Mouse (Mus musculus): Measurements from ENCODE around the gene Otud7b.

Gene Otud7b

DNA sequence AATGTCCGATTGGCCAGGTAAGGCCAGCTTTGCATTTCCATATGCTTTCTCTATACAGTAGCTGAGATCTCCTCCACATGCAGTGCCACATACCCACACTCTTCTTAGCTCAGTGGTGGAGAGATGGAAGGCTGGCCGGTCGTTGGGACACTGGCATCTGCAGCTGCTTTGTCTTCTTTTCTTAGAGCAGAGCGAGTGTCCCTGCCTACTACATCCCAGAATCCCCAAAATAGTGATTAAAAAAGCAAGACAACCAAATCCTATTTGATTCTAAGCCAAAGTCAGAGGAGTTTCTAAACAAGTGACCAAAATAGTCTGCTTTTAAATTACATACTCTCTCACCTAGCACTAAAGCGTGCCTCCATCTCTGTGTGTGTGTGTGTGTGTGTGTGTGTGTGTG lies 48.3 kb downstream of the Otud7b start:
- DNase-seq: no peak

DNA sequence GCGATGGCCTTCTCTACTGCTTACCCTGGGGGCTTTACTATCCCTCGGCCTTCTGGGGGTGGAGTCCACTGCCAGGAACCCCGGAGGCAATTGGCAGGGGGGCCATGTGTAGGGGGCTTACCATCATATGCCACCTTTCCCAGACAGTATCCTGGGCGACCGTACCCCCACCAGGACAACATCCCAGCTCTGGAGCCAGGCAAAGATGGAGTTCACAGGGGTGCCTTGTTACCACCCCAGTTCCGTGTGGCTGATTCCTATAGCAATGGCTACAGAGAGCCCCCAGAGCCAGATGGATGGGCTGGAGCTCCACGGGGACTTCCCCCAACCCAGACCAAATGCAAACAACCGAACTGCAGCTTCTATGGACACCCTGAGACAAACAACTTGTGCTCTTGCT lies 51.2 kb downstream of the Otud7b start:
- no peak for DNase-seq

DNA sequence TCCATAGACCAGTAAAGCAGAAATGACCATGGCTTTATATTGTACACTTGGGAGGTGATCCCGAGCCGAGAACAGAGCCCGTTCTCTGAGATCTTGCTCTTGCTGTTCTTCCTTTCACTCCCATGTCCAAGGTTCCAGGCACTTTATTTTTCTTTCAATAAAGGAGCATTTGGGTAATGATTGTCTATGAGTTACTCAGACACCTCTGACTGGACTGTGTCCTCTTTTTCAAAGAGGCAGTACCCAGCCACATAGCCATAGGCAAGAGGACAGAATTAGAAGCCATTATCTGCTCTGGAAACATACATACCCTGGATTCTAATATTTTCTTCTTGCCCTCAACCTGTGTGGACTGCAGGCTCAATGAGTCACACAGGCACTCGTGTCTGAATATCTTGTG lies 55.5 kb downstream of the Otud7b start:
- no peak for DNase-seq

DNA sequence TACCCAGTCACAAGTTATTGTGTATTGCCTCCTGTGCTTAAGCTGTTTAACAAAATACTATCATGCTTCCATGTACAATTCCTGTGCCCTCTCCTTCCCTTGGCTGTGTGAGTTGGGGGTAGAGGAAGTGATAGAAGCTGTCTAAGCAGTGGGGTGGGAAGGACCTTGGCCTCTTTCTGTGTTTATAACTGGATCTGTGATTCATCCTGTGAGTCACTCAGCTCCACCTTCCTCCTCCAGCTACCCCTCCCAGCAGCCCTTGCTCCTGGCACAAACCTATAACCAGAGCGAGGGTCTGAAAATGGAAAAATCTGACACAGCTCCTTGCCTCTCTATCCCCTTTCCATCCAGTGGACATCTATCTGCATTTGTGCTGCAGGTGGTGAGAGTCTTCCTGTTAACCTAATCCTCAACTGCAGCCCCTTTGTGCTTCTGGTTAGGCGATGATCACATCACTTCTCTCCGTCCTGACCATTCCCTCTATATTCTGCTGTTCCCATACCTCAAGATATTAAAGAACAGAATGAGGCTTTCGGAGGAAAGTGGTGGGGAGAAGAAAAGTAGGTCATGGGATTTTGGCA lies 56.0 kb downstream of the Otud7b start:
- peak in 1 of 2 experiments; percentile 45 for DNase-seq

DNA sequence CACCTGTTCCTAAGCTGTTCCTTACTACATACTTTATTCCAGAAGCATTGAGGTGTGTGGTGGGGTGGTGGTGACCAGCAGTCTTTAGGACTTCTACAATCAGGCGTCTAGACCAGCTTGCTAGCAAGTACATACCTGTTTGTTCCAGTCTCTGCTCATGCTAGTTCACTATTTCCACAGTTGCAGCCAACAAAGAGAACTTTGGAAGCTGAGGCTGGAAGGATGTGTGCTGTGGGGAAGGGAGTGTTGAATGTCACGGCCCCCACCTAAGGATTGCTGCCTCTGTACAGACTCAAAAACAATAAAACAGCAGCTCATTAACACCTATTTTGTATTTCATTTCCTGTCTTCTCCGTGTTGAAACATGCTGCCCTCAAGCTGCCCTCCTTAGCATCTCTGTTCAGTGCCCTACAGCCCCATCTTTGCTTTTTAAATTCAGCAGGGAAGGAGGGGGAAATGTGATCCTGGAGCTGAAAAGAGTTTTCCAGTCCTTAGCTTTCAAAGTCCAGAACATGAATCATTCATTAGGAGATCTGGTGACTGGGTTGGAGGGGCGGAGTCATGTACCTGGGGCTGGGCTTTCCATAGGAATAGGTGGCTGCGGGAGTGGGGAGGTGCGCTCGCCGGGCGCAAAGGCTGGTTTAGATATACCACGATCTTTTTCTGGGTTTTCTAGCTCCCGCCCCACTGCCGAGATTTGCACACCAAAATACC lies 56.6 kb downstream of the Otud7b start:
- DNase-seq: peak; percentile 58 to 64

DNA sequence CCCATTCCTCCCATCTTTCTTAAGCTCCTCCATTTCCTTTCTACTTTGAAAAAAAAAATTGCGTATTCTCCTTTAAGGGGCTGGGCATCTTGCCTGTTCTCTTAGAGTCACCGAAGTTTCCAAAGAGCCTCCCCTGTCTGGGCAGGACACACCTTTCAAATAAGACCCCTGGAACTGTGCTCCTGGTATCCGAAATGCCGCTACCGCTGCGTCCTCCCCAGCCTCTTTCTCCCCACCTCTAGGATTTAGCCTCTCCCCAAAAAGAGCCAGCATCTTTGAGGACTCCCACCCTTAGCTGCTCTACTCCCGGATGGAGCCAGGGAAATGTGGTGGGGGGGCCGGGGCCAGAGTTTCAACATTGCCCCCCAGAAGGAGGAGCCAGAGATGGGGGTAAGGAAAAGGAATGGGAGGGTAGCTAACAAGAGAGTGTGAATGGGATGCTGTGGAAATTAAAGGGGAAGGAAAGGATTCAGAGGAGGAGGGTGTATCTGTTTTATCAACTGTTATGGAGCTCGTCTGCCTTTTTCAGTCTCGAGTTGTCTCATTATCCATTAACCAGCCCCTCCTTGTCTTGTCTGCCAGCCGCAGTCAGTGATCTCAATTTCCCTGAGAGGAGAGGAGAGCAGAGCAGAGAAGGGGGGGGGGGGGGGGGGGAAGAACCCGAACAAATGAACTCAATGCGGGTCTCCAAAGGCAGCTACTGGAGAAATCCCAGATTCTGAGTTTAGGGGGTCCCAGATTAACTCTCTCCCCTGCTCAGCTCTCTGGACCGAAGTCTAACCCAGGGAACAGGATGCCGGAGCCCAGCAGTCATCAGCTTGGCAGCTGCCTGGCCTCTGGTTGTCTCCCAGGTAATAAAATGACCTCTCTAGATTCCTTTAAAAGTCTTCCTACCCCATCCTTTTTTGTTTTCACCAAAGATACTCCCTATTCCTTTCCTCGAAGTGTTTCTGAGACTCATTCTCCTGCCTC lies 57.8 kb downstream of the Otud7b start, which contains the start of gene Mtmr11:
Gene Mtmr11, plus strand, starts transcription at position 136 of the 972 bp plus-strand sequence.
- peak in 1 of 2 experiments; percentile 49 for DNase-seq

DNA sequence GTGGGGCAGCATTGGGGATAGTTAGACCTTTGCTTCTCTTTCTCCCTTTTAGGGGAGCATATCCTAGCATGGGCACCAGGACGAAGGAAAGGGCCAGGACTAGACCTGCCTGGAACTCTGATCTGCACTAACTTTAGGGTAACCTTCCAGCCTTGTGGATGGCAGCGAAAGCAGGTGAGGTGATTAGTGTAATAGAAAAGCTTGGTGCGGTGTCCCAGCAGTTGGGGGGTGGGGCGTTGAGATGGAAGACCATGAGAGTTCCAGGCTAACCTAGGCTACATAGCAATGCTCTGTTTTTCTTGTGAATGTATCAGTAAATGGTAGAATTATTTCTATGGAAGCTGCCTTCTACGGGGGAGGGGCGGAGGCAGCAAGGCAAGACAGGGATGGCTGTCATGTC lies 58.7 kb downstream of the Otud7b start:
- DNase-seq: no peak

DNA sequence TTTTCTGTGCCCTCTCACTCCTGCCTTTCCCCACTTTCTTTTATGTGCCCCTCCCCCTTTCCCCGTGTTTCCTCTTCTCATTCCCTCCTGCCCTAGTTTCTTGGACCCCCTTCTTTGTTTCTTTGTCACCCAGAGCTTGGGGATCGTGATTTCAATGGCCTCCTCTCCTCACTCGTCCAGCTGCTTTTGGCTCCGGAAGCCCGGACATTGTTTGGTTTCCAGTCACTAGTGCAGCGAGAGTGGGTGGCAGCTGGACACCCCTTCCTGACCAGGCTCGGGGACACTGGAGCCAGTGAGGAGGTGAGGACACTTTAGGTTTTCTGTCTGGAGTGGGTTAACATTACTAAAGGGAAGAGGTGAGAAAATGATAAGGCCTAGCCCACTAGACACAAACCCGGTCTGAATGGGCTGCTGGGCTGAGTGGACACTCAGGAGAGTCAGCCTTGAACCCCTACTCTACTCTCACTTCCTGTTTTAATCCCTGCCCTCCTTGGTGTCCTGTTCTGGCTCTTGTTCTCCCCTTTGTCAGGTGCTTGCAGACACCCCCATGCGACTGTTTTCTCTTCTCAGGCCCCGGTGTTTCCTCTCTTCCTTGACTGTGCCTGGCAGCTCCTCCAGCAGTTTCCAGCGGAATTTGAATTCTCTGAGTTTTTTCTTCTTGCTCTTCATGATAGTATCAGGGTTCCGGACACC lies 64.3 kb downstream of the Otud7b start:
- DNase-seq: no peak

DNA sequence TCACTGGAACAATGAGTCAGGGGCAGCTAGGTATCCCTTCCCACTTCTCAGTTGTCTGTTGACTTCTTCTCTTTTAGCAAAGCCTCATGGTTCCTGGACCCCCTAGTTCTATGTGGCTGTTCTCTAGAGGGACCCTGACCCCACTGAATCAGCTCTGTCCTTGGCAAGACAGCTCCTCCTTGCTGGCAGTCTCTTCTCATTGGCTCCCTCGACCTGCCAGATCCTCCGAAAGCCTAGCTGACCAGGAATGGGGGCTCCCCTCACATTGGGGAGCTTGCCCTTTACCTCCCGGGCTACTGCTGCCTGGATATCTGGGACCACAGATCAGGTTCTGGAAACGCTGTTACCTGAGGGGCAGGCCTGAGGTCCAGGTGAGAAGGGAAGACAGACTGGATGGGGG lies 65.9 kb downstream of the Otud7b start:
- DNase-seq: no peak

DNA sequence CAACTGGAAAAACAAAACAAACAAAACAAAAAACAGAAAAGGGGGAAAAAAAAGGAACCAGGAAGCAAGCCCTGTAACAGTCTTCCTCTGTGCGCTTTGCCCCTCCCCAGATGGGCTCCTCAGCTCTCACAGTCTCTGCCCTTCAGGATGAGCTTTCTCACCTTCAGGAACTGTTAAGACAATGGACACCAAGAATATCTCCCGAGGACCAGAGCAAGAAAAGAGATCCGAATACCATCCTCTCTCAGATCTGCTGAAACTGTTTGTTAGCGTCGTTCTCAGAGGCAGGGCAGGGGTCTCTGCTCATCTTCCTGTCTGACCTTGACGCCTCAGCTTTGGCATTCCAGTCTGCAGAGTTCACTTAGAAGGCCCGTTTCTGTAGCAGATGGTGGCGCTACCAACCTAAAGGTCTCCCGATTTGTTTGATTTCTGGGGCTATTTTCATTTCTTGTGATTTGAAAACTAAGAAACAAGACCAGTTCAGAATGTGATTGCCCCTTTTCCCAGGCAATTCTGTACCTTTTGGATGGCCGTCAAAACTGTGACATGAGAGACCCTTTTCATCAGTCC lies 66.7 kb downstream of the Otud7b start:
- no peak for DNase-seq

DNA sequence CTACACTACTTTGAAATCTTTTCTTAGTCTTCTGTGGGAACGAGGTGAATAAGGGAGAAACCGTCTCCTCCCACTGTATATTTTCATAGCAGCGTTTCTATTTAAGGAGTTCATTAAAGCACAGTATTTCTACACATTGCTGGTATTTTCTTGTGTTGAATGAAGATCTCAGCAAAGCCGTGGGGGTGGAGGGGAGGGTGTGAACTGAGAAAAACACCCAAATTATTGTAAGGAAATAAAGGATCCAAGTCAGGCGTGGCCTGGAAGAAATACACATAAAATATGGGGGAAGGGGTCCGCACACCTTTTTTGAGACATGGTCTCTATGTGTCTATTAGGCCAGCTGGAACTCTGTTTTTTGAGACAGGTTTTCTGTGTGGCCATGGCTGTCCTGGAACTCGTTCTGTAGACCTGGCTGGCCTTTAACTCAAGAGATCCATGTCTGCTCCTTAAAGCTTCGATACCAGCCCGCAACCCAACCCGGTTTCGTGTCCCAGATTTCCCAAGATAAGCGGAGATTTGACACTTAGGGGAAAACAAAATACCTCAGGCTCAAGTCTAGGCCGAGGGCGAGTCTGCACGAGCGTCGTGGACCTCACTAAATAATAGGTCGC lies 67.4 kb downstream of the Otud7b start:
- DNase-seq: peak in 1 of 2 experiments; percentile 25

DNA sequence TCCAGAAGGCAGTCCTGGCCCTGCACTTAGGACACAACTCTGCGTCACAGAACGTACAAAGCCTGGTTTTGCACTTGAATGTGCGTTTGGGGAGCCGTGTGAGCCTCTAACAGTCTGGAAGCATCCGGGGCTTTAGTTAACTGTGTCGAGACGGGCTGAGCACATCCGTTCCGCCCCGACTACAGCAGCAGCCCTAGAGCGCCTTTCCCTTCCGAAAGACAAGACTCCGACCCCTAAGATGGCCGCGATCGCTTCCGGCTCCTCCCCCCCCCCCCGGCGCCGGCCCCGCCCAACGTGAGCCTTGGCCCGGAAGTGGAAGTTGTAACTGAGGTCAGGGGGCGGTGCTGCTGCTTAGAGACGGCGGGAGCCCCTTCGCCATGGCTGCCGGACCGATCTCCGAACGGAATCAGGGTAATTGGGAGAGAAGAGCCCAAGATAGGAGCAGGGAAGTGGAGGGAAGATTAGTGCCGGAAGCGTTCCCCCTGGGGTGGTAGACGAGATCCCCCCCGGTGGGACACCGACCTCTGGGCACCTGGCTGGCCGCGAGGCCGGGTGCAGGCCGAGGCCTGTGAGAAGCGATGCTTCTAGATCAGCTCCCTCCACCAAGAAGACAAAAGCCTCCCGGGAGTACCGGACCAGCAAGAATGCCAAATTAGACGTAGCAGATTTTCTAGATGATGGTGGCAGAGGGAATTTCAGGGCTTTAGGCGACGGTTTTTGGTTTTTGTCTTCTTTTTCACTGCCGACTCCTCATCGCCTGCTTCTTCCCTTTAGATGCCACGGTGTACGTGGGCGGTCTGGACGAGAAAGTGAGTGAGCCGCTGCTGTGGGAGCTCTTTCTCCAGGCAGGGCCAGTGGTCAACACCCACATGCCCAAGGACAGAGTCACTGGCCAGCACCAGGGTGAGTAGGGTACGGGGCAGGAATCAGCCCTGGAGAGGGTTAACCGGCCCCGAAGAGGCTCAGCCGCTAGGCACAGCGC lies 68.2 kb downstream of the Otud7b start, which contains the start of gene Sf3b4:
Gene Sf3b4, plus strand, starts transcription at position 136 of the 982 bp plus-strand sequence.
- peak; percentile 92 for DNase-seq

DNA sequence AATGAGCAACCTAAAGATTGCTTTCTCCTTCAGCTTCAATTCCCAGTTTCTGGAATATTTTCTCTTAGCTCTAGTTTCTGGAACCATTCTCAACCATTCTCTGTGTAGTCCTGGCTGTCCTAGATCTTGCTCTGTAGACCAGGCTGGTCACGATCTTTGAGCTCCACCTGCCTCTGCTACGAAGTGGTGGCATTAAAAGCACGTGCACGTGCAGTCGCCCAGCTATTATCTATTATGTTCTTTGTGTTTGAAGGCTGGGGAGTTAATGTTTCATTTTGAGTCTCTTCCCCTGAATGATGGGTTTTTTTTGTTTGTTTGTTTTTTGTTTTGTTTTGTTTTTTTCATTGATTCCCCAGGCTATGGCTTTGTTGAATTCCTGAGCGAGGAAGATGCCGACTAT lies 68.9 kb downstream of the Otud7b start:
- DNase-seq: no peak

DNA sequence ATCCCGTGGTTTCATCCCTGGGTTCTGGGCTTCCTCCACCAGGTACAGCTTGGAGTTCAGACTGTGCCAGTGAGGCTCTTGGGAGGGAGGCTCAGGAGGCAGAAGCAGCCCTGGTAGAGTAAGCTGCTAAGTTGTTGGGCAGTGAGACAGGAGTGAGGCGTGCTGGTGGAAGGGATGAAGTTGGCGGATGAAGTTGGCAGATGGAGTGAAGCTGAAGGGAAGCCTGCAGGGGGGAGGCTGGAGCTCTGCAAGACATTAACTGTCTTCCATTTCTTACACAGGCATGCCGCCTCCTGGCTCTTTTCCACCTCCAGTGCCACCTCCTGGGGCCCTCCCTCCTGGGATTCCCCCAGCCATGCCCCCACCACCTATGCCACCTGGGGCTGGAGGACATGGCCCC lies 69.7 kb downstream of the Otud7b start:
- peak in 1 of 2 experiments; percentile 18 for DNase-seq

DNA sequence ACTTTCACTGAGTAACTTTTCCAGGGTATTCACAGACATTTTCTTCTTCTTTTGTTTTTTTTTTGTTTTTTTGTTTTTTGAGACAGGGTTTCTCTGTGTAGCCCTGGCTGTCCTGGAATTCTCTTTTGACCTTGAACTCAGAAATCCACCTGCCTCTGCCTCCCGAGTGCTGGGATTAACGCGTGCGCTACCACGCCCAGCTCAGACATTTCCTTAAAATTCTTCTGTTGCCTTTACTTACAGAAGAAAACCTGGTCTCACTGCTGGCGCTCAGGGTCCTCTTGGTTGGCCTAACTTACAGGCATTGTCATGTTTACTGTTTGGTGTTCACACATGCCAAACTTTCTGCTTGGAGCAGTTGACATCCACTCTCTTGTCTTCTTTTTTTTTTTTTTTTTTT lies 70.9 kb downstream of the Otud7b start:
- no peak for DNase-seq

DNA sequence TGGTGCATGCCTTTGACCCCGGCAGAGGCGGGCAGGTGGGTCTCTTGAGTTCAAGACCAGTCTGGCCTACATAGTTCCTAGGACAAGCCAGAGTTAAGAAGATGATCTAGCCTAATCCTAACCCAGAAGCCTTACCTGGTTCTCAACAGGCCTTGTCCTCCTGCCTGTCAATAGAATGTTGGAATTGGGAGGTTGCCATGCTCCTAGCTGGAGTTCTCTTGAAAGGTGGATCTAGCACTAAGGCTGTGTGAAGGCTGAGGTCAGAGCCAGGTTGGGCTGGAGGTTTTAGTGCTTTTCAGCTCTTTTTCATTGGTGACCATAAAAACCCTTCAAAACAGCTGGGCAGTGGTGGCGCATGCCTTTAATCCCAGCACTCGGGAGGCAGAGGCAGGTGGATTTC lies 74.1 kb downstream of the Otud7b start:
- no peak for DNase-seq

DNA sequence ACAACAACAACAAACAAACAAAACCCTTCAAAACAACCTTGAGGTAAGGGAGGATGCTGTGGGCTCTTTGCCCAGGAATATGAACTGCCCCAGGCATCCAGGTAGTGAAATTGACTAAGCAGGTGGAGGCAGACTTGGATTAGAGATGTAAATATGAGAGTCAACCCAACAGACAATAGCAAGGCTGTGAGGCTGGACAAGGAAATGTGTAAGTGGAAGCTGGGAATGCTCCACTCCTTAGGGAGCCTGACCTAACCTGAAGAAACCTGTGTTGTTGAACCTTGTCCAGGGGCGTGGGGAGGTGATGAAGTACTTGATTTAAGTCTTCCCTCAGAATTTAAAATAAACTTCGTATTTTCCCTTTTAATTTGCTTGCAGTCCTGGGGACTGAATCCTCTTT lies 74.6 kb downstream of the Otud7b start:
- no peak for DNase-seq

DNA sequence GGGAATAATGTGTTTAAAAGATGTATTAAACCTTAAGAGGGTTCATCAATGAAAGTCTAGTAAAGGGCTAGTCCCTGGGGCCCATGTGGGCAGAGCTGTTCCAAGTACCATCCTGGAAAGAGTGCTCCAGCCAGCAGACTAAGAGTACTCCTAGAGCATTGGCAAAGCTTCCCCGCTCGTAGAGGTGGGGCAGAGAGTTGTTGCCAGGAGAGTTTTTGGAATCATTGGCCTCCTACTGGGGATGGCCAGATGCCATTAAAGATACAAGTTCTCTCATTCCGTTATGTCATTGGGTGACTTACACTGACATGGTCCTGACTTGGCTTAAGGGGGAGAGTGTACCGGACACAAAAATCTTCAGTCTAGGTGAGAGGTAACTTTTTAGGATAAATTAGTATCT lies 75.2 kb downstream of the Otud7b start:
- DNase-seq: peak; percentile 76

DNA sequence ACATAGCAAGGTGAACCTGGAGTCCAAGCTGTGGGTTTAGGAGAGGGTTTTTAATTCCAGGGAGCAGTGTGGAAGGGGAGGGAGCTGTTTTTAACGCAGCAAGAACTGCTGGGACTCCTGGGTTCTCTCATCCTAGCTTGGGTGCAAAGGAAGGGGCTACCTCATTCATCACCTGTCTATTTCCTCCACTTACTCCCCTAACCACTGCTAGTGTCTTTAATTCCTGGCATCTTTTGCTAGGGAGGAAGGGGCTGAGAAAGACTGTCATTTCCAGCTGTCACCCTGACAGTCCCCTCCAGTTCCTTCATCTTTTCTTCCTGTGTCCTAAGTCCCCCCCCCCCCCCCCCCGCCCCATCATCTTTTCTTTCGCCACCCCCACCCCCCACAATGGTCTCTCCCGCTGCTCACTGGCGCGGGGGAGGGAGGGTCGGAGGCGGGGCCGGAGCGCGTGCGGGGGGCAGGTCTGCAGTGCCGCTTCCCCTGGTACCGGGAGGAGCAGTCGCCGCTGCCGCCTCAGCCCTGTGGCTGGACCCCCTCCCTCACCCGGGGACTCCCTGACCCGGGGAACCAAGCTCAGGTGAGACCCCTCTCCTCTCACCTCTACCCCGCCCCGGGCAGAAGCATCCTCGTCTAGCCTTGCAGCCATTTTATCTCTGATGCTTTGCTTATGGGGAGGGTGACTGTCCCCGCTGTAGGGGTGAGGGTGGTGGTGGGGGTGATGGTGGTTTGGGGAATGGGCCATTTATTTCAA lies 76.6 kb downstream of the Otud7b start, which contains the start of gene Sv2a:
Gene Sv2a, plus strand, starts transcription at position 425 of the 751 bp plus-strand sequence.
- DNase-seq: peak; percentile 92

Data from cerebellum, postnatal 10 days (tissue).